Mouse (Mus musculus) ovary, postnatal 10 days (tissue): Measurements from ENCODE around the gene Fam240b.

Experiments used
- DNase-seq: peaks from one replicate; pipeline ENCODE4 v3.0.0; 2022; ENCODE audit warnings: low spot score

Gene Fam240b

GRCm38 (mm10) chr13:64439471-64439870 is 58.1 kb downstream of the Fam240b start:
- no peak for DNase-seq

- peak; percentile 39 for DNase-seq
Observed at GRCm38 (mm10) chr13:64438863-64439452, 58.6 kb downstream of the Fam240b start.

- no peak for DNase-seq
Observed at GRCm38 (mm10) chr13:64437801-64438200, 59.8 kb downstream of the Fam240b start.

- peak; percentile 78 for DNase-seq
Observed at GRCm38 (mm10) chr13:64432017-64432995, 65.3 kb downstream of the Fam240b start, which contains the start of gene Cdk20. TSS of gene Cdk20 (plus strand) at chr13:64432314.
